Mouse (Mus musculus) Muller cell, postnatal 12 days (primary cell): ENCODE data around the gene Ubr1.
A peak's percentile ranks its signal among the peaks of the same experiment; 100 is the strongest.
"Not testable (repeated sequence)": the region's sequence is repeated elsewhere in the genome, so short reads cannot be mapped to it uniquely, and the experiment has no call there.

Experiments used
- DNase-seq: peaks from one replicate; pipeline ENCODE4 v3.0.0-alpha.2; 2015; ENCODE audit errors: inconsistent ontology term

Gene Ubr1

DNA sequence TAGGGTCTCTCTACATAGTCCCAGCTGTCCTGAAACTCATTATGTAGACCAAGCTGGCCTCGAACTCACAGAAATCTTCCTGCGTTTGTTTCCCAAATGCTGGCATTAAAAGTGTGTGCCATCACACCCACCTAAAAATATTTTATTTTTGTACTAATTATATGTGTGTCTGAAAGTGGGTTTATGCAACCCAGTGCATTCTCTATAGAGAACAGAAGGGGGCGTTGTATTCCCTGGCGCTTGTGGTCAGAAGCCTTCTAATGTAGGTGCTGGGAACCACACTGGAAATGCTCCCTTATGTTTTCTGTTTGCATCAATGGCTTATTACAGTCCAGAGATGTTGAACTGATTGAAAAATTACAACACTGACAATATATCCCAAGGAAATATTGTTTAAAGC, 5.8 kb upstream of the Ubr1 start:
- DNase-seq: no peak

- no peak for DNase-seq
Measured at GRCm38 (mm10) chr2:120972964-120973363, 2.4 kb upstream of the Ubr1 start.

DNA sequence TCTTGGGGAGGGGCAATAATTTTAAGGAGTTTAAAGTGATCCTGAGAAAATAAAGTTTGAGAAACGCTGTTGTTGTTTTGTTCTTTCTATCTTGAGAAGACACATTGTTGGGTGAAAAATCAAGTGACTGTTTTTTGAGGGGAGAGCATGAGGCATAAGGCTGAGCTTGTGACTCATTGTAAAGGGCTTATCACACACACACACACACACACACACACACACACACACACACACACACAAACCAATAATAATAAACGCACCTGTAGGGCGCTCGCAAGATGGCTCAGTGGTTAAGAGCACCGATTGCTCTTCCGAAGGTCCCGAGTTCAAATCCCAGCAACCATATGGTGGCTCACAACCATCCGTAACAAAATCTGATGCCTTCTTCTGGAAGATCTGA, 1.7 kb upstream of the Ubr1 start:
- DNase-seq: not testable (repeated sequence)

- no peak for DNase-seq
Measured at GRCm38 (mm10) chr2:120971766-120972165, 1.3 kb upstream of the Ubr1 start.

- DNase-seq: no peak
Measured at GRCm38 (mm10) chr2:120970045-120970539, 423 bp downstream of the Ubr1 start.

GRCm38 (mm10) chr2:120965486-120965885, 5.0 kb downstream of the Ubr1 start:
- no peak for DNase-seq

GRCm38 (mm10) chr2:120963110-120963509, 7.4 kb downstream of the Ubr1 start:
- DNase-seq: no peak

GRCm38 (mm10) chr2:120960261-120960660, 10.3 kb downstream of the Ubr1 start:
- DNase-seq: no peak

GRCm38 (mm10) chr2:120959827-120960226, 10.7 kb downstream of the Ubr1 start:
- DNase-seq: no peak

- no peak for DNase-seq
Measured at GRCm38 (mm10) chr2:120959363-120959762, 11.2 kb downstream of the Ubr1 start.

- no peak for DNase-seq
Measured at GRCm38 (mm10) chr2:120952176-120952938, 18.2 kb downstream of the Ubr1 start.

DNA sequence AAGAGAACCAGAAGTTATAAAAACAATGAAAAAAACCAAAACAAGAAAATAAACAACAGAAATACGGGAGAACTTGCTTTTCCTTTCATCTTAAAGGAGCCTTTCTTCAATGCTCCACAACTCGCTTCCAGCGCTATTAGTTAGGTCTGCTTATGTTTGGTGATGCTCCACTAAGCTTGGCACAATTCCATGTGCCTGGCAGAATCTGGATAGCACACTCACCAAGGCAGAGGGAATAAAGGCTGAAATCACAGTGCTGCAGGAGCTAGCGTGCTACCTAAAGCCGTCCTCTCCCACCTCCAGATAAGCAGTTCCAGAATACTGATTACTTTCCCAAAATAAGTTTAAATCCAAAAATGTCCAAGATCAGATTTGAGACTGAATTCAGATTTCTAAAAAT, 19.3 kb downstream of the Ubr1 start:
- peak; percentile 28 for DNase-seq

- no peak for DNase-seq
Measured at GRCm38 (mm10) chr2:120933038-120933437, 37.5 kb downstream of the Ubr1 start.

GRCm38 (mm10) chr2:120909556-120909955, 61.0 kb downstream of the Ubr1 start:
- DNase-seq: no peak

GRCm38 (mm10) chr2:120896361-120896760, 74.2 kb downstream of the Ubr1 start:
- DNase-seq: no peak

DNA sequence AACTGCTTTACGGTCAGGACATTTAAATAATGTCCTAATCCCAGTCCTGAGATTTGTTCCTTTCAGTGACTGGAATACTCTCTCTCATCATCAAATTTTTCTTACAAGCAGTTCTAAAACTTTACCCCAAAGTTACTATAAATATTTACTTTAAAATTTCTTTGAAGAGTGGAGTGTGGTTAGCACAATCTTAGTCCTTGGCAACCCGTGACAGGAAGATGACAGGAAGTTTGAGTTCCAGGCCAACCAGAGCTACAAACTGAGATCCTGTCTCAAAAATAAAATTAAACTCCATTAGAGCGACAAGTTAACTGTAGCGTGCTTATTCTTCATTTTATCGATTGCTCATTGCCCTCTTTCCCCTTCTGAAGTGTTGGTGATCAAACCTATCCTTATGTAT, 82.9 kb downstream of the Ubr1 start:
- no peak for DNase-seq

- no peak for DNase-seq
Measured at GRCm38 (mm10) chr2:120873192-120873591, 97.3 kb downstream of the Ubr1 start.

- DNase-seq: no peak
Measured at GRCm38 (mm10) chr2:120871447-120872336, 98.8 kb downstream of the Ubr1 start.

DNA sequence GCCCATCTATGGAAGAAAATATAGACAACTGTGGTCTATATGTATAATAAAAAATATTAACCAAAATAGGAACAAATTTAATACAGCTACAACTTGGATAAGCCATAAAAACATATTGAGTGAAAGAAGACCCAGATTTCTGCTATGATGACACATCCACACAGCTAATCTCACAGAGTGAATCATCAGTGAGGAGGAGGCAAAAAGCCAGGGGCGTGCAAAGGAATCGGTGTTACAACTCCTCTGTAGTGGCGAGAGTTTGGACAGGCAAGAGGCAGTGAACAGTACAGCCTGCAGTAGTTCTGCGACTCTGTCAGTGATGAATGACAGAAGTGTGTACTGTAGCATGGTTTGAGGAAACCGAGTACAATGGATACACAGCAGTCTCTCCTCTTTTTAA, 103.2 kb downstream of the Ubr1 start:
- DNase-seq: peak; percentile 22

DNA sequence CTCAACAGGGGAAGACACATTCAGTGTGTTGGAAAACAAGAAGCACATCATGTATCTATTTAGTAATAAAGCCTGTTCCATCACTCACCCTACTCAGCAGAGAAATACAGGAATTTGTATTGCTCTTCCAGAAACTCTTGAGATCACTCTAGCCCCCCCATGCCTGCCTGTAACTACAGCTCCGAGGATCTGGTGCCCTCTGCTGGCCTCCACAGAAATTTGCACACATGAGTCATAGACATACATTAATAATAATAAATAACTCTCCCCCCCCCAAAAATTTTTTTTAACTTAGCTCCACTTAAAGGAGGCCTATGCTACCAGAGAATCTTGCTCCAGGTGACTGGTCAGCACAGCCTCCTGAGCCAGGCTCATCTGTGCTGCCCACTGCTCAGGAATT, 104.0 kb downstream of the Ubr1 start:
- no peak for DNase-seq

DNA sequence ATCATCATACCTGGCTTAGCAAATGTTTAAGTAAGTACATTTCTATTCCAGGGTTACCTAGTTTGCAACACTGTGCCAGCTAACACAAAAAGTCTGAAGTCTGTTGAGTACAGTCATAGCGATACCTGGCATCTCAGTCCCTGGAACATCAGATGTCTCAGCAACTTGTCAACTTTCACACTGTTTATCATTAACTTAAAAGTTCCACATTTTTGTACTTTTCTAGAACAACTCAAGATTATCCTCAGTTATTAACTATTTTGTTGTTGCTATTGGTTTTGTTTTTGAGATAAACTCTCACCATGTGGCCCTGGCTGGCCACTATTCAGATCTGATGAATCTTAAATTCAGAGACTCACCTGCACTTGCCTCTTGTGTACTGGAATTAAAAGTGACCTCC, 107.1 kb downstream of the Ubr1 start:
- DNase-seq: no peak

DNA sequence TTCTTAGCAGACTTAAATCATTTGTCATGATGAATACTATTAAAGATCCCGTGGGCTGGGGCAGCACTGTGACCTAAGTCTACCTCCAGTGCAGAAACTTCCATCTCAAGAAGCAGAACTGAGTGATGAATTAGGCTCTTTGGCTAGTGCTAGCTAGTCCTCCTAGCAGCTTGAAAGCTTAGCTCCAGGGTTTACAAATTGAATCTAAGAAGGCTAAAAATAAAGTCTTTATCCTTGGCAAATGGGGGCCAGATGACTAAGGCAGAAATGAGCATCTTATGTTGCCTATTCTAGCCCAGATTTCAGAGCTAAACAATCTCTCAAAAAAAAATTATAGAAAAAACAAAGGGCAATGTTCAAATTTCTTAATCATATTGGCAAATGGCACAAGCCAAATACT, 109.8 kb downstream of the Ubr1 start:
- no peak for DNase-seq

GRCm38 (mm10) chr2:120858131-120858530, 112.4 kb downstream of the Ubr1 start:
- DNase-seq: no peak
